Mouse (Mus musculus) adipocyte (in vitro differentiated cells): Measurements from ENCODE around the gene Srrm4.
A peak's percentile ranks its signal among the peaks of the same experiment; 100 is the strongest.

ENCODE experiments used
- DNase-seq: peaks from one replicate; pipeline ENCODE4 v3.0.0-alpha.2; 2016; ENCODE audit warnings: low spot score

Gene Srrm4

GRCm38 (mm10) chr5:116406507-116406906, 185.1 kb downstream of the Srrm4 start:
- DNase-seq = no peak

GRCm38 (mm10) chr5:116405934-116406333, 185.7 kb downstream of the Srrm4 start:
- DNase-seq = no peak

- no peak for DNase-seq
Observed at GRCm38 (mm10) chr5:116404063-116404462, 187.6 kb downstream of the Srrm4 start.

- DNase-seq = no peak
Observed at GRCm38 (mm10) chr5:116400801-116401200, 190.8 kb downstream of the Srrm4 start.

GRCm38 (mm10) chr5:116400042-116400730, 191.4 kb downstream of the Srrm4 start:
- DNase-seq = no peak

- no peak for DNase-seq
Observed at GRCm38 (mm10) chr5:116396104-116396503, 195.5 kb downstream of the Srrm4 start.

GRCm38 (mm10) chr5:116392603-116393002, 199.0 kb downstream of the Srrm4 start:
- DNase-seq = no peak

- DNase-seq = peak; percentile 21
Observed at GRCm38 (mm10) chr5:116389856-116390542, 201.6 kb downstream of the Srrm4 start.

- DNase-seq = no peak
Observed at GRCm38 (mm10) chr5:116389321-116389720, 202.3 kb downstream of the Srrm4 start.
